13 mouse cellular contexts compared by ENCODE assay signal in the genomic region with DNA sequence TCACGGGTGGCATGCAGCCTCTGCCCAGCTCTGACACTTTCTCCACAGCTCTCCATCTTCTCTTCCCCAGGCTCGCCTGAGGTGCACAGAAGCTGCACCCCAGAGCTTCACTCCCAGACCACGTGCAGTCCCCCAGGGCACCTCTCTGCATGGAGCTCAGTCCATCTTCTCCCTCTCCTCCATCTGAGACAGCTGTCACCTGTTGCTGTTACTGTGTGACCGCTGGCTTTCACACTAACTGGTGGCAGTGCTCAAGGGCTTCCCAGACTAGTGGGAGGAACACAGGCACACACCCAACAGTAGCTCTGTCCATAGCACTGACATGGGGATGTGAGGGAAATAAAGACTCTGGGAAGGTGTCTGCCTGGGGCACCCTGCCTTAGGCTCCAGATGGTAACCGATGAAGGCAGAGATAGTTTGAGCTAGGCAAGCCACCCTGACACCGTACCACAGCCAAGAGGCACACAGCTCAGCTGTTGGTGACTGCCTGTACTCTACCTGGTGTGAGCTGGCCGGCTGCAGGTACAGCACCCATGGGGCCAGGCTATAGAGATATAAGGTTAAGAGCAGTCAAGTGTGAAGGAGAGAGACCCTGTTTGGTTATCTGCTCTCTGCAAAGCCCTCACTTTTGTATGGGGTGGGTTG.
DNase-seq lines count a peak whose midpoint lies in the region; ATAC-seq and TF ChIP-seq lines count a peak whose summit lies in the region.
"Had no signal": no experiment of that assay in that cellular context is flagged by ENCODE, and none has a peak within 500 bp of the region (broad histone marks: within the 10 kb centered on the region; RNA-seq: fewer than 3 reads in every experiment).

No protein-coding gene starts in this region.

- 81% methylated on average over 7 of the region's 7 CpGs for WGBS in hindbrain, embryonic 10.5 days
- 80% methylated on average over 7 of the region's 7 CpGs for WGBS in hindbrain, postnatal 0 days
- 68% methylated on average over 7 of the region's 7 CpGs for WGBS in heart, embryonic 16.5 days
- 85% methylated on average over 7 of the region's 7 CpGs for WGBS in small intestine, adult 2 months

- DNase-seq in hindbrain, embryonic 10.5 days (ENCODE audit: low spot score) = no peak
- no peak for DNase-seq in hindbrain, postnatal 0 days (ENCODE audit: low spot score)
- no peak for DNase-seq in urinary bladder, adult 2 months (ENCODE audit: low spot score)
- DNase-seq: adrenal gland, postnatal 14 days; cerebellum, adult 11-12 months; gastrocnemius, postnatal 14 days; thymus, postnatal 25 days had no signal

- no peaks in the 10 kb centered on the region for H3K9me3 ChIP-seq in hindbrain, embryonic 10.5 days
- no peaks in the 10 kb centered on the region for H3K9me3 ChIP-seq in hindbrain, postnatal 0 days (ENCODE audit: low read length)
- H3K9me3 ChIP-seq in megakaryocyte, embryonic 14.5 days = no peaks in the 10 kb centered on the region
- no peaks in the 10 kb centered on the region for H3K9me3 ChIP-seq in heart, embryonic 16.5 days (replicated peaks; ENCODE audit: control insufficient read depth, low read length)
- H3K9me3 ChIP-seq: forebrain, embryonic 12.5 days; hindbrain, embryonic 15.5 days had no signal

- no peak overlapping the region for H3K4me2 ChIP-seq in hindbrain, postnatal 0 days (ENCODE audit: low read depth, low read length)
- no peak overlapping the region for H3K4me2 ChIP-seq in heart, embryonic 16.5 days (ENCODE audit: low read depth, low read length)
- H3K4me2 ChIP-seq: forebrain, embryonic 12.5 days; hindbrain, embryonic 15.5 days had no signal

- H3K4me1 ChIP-seq in hindbrain, embryonic 10.5 days (replicated peaks) = peaks cover 36% of the 10 kb centered on the region
- 0 out of 2 replicates have a peak, but pooled peaks cover 3% of the 10 kb centered on the region for H3K4me1 ChIP-seq in hindbrain, postnatal 0 days (ENCODE audit: insufficient read depth, low read length)
- H3K4me1 ChIP-seq in megakaryocyte, embryonic 14.5 days = peaks cover 73% of the 10 kb centered on the region
- peaks cover 27% of the 10 kb centered on the region for H3K4me1 ChIP-seq in heart, embryonic 16.5 days (ENCODE audit: control insufficient read depth, insufficient read depth, low read length)
- H3K4me1 ChIP-seq in small intestine, adult 2 months (ENCODE audit: control insufficient read depth, insufficient read depth, insufficient read length, low read length) = peaks cover 17% of the 10 kb centered on the region

- no peak for TF ChIP-seq POLR2A in small intestine, adult 2 months (IDR thresholded peaks at IDR 0.05; ENCODE audit: low read depth, low read length)

- ATAC-seq in hindbrain, postnatal 0 days = no peak
- no peak for ATAC-seq in megakaryocyte, adult 5-6 weeks (ENCODE audit: poor library complexity, severe bottlenecking)
- no peak for ATAC-seq in heart, embryonic 16.5 days (replicated peaks; ENCODE audit: extremely low read depth, insufficient read depth, low FRiP score)

- no peaks in the 10 kb centered on the region for H3K36me3 ChIP-seq in hindbrain, embryonic 10.5 days
- no peaks in the 10 kb centered on the region for H3K36me3 ChIP-seq in hindbrain, postnatal 0 days (ENCODE audit: insufficient read depth, low read length)
- no peaks in the 10 kb centered on the region for H3K36me3 ChIP-seq in megakaryocyte, embryonic 14.5 days (replicated peaks; ENCODE audit: low read length)
- no peaks in the 10 kb centered on the region for H3K36me3 ChIP-seq in heart, embryonic 16.5 days (ENCODE audit: control insufficient read depth, insufficient read depth)
- no peaks in the 10 kb centered on the region for H3K36me3 ChIP-seq in small intestine, adult 2 months (ENCODE audit: control insufficient read depth, insufficient read depth, low read length)
- H3K36me3 ChIP-seq: forebrain, embryonic 12.5 days; hindbrain, embryonic 15.5 days had no signal

- no peak for TF ChIP-seq CTCF in hindbrain, postnatal 0 days (IDR thresholded peaks at IDR 0.05; ENCODE audit: low read depth)
- no peak for TF ChIP-seq CTCF in small intestine, adult 2 months (IDR thresholded peaks at IDR 0.05; ENCODE audit: extremely low read depth, insufficient read length, insufficient replicate concordance, low read depth, low read length)

- peak overlapping the region; percentile 41; the same call in 1 of the 2 replicates for H3K27ac ChIP-seq in hindbrain, embryonic 10.5 days
- no peak overlapping the region; the same call in 1 of the 2 replicates for H3K27ac ChIP-seq in hindbrain, postnatal 0 days
- H3K27ac ChIP-seq in heart, embryonic 16.5 days (ENCODE audit: low read length) = peak overlapping the region; percentile 84
- 0 out of 2 replicates have a peak overlapping the region, but pooled peaks have one; percentile 90 for H3K27ac ChIP-seq in small intestine, adult 2 months (ENCODE audit: insufficient read depth, low read depth, low read length)
- H3K27ac ChIP-seq: forebrain, embryonic 12.5 days had no signal

- no peak overlapping the region for H3K9ac ChIP-seq in hindbrain, postnatal 0 days (replicated peaks; ENCODE audit: low read length)
- H3K9ac ChIP-seq in heart, embryonic 16.5 days (ENCODE audit: low read length) = 0 out of 2 replicates have a peak overlapping the region, but pooled peaks have one; percentile 22
- H3K9ac ChIP-seq: forebrain, embryonic 12.5 days; hindbrain, embryonic 15.5 days had no signal

- H3K4me3 ChIP-seq in hindbrain, embryonic 10.5 days = no peak overlapping the region
- H3K4me3 ChIP-seq in hindbrain, postnatal 0 days (ENCODE audit: low read length) = no peak overlapping the region
- peak overlapping the region; percentile 79 for H3K4me3 ChIP-seq in megakaryocyte, embryonic 14.5 days (replicated peaks)
- H3K4me3 ChIP-seq in heart, embryonic 16.5 days (ENCODE audit: low read length) = no peak overlapping the region
- no peak overlapping the region for H3K4me3 ChIP-seq in small intestine, adult 2 months (ENCODE audit: low read depth, low read length)
- H3K4me3 ChIP-seq: forebrain, embryonic 12.5 days; hindbrain, embryonic 15.5 days had no signal

- peaks cover 5% of the 10 kb centered on the region; the same call in 1 of the 2 replicates for H3K27me3 ChIP-seq in hindbrain, embryonic 10.5 days (ENCODE audit: insufficient read depth, poor library complexity, severe bottlenecking)
- H3K27me3 ChIP-seq in hindbrain, postnatal 0 days (ENCODE audit: insufficient read depth, low read length) = no peaks in the 10 kb centered on the region
- peaks cover 52% of the 10 kb centered on the region for H3K27me3 ChIP-seq in megakaryocyte, embryonic 14.5 days (replicated peaks)
- H3K27me3 ChIP-seq in heart, embryonic 16.5 days (ENCODE audit: control insufficient read depth, insufficient read depth, low read length) = no peaks in the 10 kb centered on the region
- no peaks in the 10 kb centered on the region for H3K27me3 ChIP-seq in small intestine, adult 2 months (ENCODE audit: control insufficient read depth, insufficient read depth, low read length)
- H3K27me3 ChIP-seq: forebrain, embryonic 12.5 days; hindbrain, embryonic 15.5 days had no signal
